Mouse (Mus musculus) adrenal gland, adult 8-10 months (tissue): ENCODE measurements around the gene Rtl4. TPM values are rescaled to one million over a fixed set of nuclear protein-coding genes. Genes with fewer than 3 reads are reported as not detected.

Source experiments
- DNase-seq: peaks from one replicate; pipeline ENCODE4 v3.0.0; 2022
- microRNA-seq, 2 experiments: library from miRNA; unstranded; fragments of <30 nt; microRNA quantifications; one replicate each; pipeline ENCODE4 v1.2.0; 2022
- total RNA-seq, 4 experiments: library from RNA; stranded (reverse); gene quantifications; 2 replicates each; pipeline ENCODE4 v1.2.4; 2022

The Rtl4 gene
- total RNA-seq, result 1 to 10 TPM; 1.9 to 4.7 (median 3.1) TPM

DNA sequence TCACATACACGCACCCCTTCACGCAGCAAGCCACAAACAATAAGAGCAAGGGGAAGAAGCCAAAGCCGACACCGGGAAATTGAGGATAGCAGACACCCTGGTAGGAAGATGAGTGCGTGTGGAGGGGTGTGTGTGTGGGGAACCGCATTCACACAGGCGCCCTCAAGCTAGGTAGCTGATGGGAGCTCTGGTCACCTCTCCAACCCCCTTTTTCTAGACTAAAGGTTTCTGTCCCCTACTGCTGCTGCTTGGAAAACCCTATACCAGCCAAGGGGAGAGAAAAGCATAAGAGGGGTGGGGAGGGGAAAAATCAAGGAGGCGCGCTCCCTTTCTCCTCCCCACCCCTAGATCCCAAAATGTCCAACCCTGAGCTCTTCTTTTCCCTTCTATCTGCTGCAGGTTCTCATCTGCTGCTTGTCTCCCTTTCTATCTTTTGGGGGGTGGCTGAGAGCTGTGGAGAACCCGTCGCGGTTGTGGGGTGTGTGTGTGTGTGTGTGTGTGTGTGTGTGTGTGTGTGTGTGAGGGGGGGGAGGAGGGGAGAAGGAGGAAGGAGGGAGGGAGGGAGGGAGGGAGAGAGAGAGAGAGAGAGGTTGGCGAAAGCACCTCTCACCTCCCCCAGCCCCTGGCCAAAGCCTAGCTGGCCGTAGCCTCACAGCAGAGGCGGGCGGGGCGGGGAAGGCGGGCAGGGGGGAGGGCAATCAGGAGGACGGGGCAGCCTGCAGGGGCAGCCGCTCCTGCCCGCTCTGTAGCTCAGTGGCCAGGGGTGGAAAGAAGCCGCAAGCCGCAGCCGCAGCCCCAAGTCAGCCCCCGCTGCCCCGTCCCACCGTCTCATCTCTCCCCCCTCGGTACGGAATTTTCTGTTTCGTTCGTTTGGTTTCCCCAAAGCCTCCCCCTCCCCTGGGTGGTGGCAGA is at the start of gene Rtl4:
TSS of gene Rtl4 (plus strand) at position 701 of the 912 bp plus-strand sequence.
- no peak for DNase-seq

GRCm38 (mm10) chrX:144644756-144645155 is 44.0 kb upstream of the Rtl4 start:
- no peak for DNase-seq

DNA sequence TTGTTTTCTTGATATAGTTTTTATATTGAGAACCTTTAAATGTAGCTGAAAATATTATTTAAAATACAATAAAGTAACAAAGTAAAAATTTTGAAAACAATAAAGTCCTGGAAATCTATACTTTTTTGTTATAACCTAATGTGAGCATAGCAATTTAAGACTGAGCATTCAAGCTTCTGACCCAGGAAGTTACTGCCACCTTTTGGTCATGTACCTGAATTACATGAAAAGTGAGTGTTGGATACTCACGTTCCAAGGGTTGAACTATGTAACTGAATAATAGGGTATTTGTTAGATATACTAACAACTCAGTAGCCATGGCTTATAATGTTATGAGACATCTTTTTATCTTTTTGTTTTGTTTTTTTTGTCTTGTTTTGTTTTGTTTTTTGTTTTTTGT is 43.3 kb upstream of the Rtl4 start:
- no peak for DNase-seq

GRCm38 (mm10) chrX:144652196-144652595 is 36.5 kb upstream of the Rtl4 start:
- no peak for DNase-seq

GRCm38 (mm10) chrX:144687742-144688141 is 965 bp upstream of the Rtl4 start:
- DNase-seq, result no peak

DNA sequence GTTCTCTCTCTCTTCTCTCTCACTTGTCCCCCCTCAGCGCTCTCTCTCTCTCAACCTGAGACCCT is 733 bp upstream of the Rtl4 start, which contains the start of gene Trpc5:
TSS of gene Trpc5 (minus strand) at position 39 of the 65 bp plus-strand sequence.
- no peak for DNase-seq

GRCm38 (mm10) chrX:144689119-144689858 is 582 bp downstream of the Rtl4 start:
- DNase-seq, result no peak

- no peak for DNase-seq
These were observed 1.1 kb downstream of the Rtl4 start for GRCm38 (mm10) chrX:144689859-144690181.

DNA sequence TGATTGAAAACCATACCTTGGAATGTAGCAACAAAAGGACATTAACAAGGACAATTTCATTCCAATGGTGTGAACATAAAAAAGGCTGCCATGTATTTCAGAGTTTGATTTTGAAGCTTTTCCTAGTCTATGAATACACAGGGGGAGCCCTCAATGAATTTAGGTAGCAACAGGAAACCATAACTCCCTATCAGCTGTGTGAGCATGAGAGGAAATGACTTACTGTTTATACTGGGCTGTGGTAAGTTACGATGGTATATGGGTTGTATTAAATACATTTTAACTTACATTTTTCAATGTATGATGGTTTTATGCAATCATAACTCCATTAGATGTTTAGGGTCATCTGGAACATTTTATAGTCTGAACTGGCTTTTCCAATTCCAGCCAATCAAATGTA is 27.6 kb downstream of the Rtl4 start:
- DNase-seq, result no peak

GRCm38 (mm10) chrX:144747528-144748049 is 58.9 kb downstream of the Rtl4 start:
- DNase-seq, result no peak

- no peak for DNase-seq
These were observed 298.3 kb downstream of the Rtl4 start for GRCm38 (mm10) chrX:144986980-144987379.

DNA sequence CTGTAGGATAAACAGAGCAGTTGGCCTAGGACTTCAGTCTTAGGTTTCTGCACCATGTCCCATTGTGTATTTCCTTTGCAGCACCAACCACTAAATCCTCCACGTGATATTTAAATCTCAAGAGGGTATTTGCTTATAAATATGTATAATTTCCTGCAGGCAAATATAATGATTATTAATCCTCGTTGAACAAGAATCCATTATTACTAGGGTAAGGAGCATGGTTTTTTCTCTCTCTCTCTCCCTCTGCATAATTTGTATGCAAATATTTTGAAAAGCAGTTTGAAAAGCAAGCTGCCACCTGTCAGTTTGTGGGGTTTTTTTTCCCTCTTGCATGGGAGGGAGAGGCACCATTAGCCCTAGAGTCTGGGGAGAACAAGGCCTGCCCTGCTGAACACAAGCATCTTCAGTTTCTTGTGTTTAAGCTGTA is 376.8 kb downstream of the Rtl4 start:
- no peak for DNase-seq

DNA sequence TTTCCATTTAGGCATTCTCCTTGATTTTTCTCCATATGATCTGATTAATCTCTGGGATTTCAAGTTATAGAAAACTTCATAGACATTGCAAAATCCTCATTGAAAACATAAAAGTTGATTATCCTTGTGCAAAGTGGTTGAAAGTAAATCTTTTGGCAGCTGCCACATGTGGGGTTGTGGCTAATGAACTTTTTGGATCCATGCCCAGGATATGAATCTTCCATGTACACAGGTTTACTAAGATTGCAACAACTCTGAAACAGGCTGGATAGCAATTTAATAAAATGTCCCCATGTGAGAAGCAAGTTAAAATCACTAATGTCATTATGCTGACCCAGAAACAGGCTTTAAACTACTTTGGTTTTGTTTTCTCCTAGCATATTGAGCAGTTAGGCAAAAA is 401.1 kb downstream of the Rtl4 start:
- no peak for DNase-seq

- DNase-seq, result no peak
These were observed 401.7 kb downstream of the Rtl4 start for GRCm38 (mm10) chrX:145090360-145090759.

DNA sequence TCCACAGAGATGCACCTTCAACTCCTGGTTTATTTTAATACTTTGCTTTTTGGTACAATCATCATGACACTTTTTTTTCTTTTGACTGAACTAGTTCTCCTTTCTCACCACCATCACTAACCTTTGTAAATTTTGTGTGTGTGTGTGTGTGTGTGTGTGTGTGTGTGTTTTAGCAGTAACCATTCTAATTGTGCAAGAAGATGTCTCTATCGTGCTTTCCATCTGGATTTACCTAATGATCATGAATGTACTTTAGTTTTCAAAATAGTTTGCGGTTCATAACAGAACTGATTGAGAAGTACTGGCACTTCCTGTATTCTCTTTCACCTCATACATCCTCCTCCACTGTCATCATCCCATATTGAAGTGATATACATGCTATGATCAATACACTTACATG is 402.3 kb downstream of the Rtl4 start:
- no peak for DNase-seq

Small RNA genes within 50 kb of the gene (microRNA-seq; reads per million reads assigned to microRNA genes)
- gene Mir3472, result 0 reads per million in 2 experiments

Other genes with a start within 250 kb of the Rtl4 start
- under 1 TPM in 1 of 4 experiments, not detected in 3; 0.08 TPM for gene Trpc5os, start 232.3 kb upstream of the Rtl4 start, total RNA-seq
- 1 to 10 TPM; 3.1 to 4.6 (median 4.0) TPM for gene Trpc5, start 727 bp upstream of the Rtl4 start, total RNA-seq